Mouse (Mus musculus): ENCODE data around the gene Mest. TPM values are rescaled to one million over a fixed set of nuclear protein-coding genes. Genes with fewer than 3 reads are reported as not detected.

Mest gene
- polyA plus RNA-seq, 1 experiment = 7.6 TPM

DNA sequence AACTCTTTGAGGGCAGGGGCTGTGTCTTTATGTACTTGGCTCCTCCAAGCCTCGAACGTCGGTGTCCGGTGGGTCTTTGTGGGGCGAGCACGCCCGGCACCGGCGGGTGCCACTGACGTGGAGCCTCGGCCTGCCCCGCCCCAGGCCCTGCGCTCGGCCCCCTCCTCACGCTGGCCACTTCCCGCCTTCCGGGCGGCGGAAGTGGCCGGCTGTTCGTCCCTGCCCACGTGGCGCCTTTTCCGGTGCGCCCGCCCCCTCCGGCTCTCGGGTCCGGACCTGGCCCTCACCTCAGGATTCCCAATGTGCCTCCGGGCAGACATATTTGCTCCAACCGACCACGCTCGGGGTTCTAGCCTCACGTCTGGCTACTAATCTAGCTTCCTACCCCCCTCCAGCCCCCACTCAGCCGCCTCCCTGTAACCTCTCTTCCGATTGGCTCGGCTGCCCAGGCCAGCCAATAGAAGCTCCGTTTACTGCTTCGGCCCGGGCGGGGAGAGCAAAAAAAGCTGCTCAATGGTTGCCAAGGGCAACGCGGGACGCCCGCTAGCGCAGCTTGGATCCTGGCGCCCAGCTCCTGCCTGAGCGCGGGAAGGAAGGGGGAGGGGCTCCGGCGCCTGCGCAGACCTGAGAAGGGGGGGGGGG lies 29.9 kb upstream of the Mest start, which contains the start of gene Cep41:
Cep41 (minus strand) TSS at position 400 of the 642 bp plus-strand sequence.
- WGBS = under 1% methylated on average over 52 of the region's 52 CpGs
- H3K27ac ChIP-seq (ENCODE audit: insufficient read depth, low read length) = peak within 1 kb of the TSS; percentile 74

DNA sequence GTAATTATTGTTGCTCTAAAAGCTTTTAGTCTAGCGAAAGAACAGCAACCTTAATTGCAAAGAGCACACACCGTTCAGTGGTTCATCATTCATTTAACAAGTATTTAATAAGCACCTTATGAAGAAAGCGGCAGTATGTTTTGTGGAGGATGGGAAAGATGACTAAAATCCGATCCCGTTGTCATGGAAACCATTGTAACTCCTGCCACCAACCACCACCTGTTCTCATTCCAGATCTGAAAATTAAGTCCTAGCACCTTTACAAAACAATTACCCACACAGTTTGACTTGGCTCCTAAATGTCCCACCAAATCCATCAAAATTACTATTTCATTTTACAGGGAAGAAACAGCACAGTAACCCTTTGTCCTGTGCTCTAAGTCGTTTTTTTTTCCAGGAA lies 29.1 kb upstream of the Mest start:
- 64% methylated on average over 6 of the region's 6 CpGs for WGBS
- no peak overlapping the region for H3K4me3 ChIP-seq (ENCODE audit: extremely low read depth, insufficient read depth, insufficient read length)
- TF ChIP-seq CTCF (IDR thresholded peaks at IDR 0.05; ENCODE audit: extremely low read depth, insufficient read depth, insufficient read length, insufficient replicate concordance) (no peak), POLR2A (IDR thresholded peaks at IDR 0.05; ENCODE audit: low read depth, low read length) (no peak)
- DNase-seq (ENCODE audit: low read depth in 1 of 2, low spot score in 2 of 2) = no peak
- no peaks in the 10 kb centered on the region for H3K36me3 ChIP-seq (ENCODE audit: control insufficient read depth, insufficient read depth, low read length)
- no peak overlapping the region for H3K27ac ChIP-seq (ENCODE audit: insufficient read depth, low read length)
- peaks cover 5% of the 10 kb centered on the region; the same call in 1 of the 2 replicates for H3K4me1 ChIP-seq (ENCODE audit: control insufficient read depth, insufficient read depth, insufficient read length)
- H3K27me3 ChIP-seq (ENCODE audit: control insufficient read depth, insufficient read depth, low read length) = no peaks in the 10 kb centered on the region

More for the DNA sequence above, 29.9 kb upstream of the Mest start, which contains the start of gene Cep41:
- peak; percentile 79 to 84 for DNase-seq (ENCODE audit: low read depth in 1 of 2, low spot score in 2 of 2)
- peaks cover 5% of the 10 kb centered on the region; the same call in 1 of the 2 replicates for H3K4me1 ChIP-seq (ENCODE audit: control insufficient read depth, insufficient read depth, insufficient read length)
- H3K27me3 ChIP-seq (ENCODE audit: control insufficient read depth, insufficient read depth, low read length) = no peaks in the 10 kb centered on the region
- no peaks in the 10 kb centered on the region for H3K36me3 ChIP-seq (ENCODE audit: control insufficient read depth, insufficient read depth, low read length)
- TF ChIP-seq CTCF (IDR thresholded peaks at IDR 0.05; ENCODE audit: extremely low read depth, insufficient read depth, insufficient read length, insufficient replicate concordance) (no peak), POLR2A (IDR thresholded peaks at IDR 0.05; ENCODE audit: low read depth, low read length) (peak; percentile 0; the same call in 1 of the 2 replicates)
- peak within 1 kb of the TSS; percentile 92 for H3K4me3 ChIP-seq (ENCODE audit: extremely low read depth, insufficient read depth, insufficient read length)

DNA sequence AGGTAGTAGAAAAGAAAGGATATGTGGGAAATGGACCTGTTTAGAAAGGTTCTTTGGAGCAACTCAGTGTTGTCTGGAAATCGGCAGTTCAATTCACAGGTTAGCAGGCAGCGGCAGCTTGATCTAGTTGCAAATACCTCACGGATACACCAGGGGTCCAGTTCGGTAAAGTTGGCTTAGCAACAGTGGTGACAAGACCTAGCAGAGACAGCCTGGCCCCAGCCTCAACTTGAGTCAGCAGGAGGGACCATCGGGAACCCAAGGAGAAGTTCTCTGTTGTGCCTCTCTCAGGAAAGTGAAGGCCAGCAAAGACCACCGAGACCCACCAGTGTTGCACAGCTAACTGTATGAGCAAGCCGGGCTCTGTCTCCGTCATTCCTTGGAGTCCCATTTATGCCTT lies 28.2 kb upstream of the Mest start:
- Histone ChIP-seq H3K4me3 (ENCODE audit: extremely low read depth, insufficient read depth, insufficient read length) (no peak overlapping the region), H3K36me3 (ENCODE audit: control insufficient read depth, insufficient read depth, low read length) (no peaks in the 10 kb centered on the region), H3K27me3 (ENCODE audit: control insufficient read depth, insufficient read depth, low read length) (no peaks in the 10 kb centered on the region), H3K27ac (ENCODE audit: insufficient read depth, low read length) (no peak overlapping the region), H3K4me1 (ENCODE audit: control insufficient read depth, insufficient read depth, insufficient read length) (peaks cover 5% of the 10 kb centered on the region; the same call in 1 of the 2 replicates)
- 93% methylated on average over 8 of the region's 8 CpGs for WGBS
- TF ChIP-seq CTCF (IDR thresholded peaks at IDR 0.05; ENCODE audit: extremely low read depth, insufficient read depth, insufficient read length, insufficient replicate concordance) (no peak), POLR2A (IDR thresholded peaks at IDR 0.05; ENCODE audit: low read depth, low read length) (no peak)
- DNase-seq (ENCODE audit: low read depth in 1 of 2, low spot score in 2 of 2) = no peak

DNA sequence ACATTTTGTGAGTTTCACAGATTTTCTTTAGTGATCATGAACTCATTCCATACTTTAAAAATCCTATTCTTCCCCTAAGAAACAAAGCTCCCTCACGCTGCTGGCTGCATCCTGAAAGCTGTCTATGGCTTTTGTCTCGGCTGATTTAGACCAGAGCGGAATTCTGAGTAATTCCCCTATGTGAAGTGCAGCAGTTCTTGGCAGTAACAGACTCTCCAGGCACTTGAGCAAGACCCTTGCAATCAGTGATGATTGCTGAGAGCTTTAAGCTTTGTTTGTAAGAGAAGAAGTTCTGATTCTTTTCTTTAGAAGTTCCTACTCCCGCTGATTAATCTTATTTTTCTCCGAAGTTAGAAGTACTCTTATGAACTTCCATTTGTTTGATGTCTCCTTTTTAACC lies 25.9 kb upstream of the Mest start:
- H3K4me3 ChIP-seq (ENCODE audit: extremely low read depth, insufficient read depth, insufficient read length) = no peak overlapping the region
- no peak for DNase-seq (ENCODE audit: low read depth in 1 of 2, low spot score in 2 of 2)
- H3K27me3 ChIP-seq (ENCODE audit: control insufficient read depth, insufficient read depth, low read length) = no peaks in the 10 kb centered on the region
- H3K4me1 ChIP-seq (ENCODE audit: control insufficient read depth, insufficient read depth, insufficient read length) = peaks cover 5% of the 10 kb centered on the region; the same call in 1 of the 2 replicates
- 81% methylated on average over 5 of the region's 5 CpGs for WGBS
- H3K27ac ChIP-seq (ENCODE audit: insufficient read depth, low read length) = no peak overlapping the region
- TF ChIP-seq CTCF (IDR thresholded peaks at IDR 0.05; ENCODE audit: extremely low read depth, insufficient read depth, insufficient read length, insufficient replicate concordance) = no peak
- no peak for TF ChIP-seq POLR2A (IDR thresholded peaks at IDR 0.05; ENCODE audit: low read depth, low read length)
- H3K36me3 ChIP-seq (ENCODE audit: control insufficient read depth, insufficient read depth, low read length) = no peaks in the 10 kb centered on the region

DNA sequence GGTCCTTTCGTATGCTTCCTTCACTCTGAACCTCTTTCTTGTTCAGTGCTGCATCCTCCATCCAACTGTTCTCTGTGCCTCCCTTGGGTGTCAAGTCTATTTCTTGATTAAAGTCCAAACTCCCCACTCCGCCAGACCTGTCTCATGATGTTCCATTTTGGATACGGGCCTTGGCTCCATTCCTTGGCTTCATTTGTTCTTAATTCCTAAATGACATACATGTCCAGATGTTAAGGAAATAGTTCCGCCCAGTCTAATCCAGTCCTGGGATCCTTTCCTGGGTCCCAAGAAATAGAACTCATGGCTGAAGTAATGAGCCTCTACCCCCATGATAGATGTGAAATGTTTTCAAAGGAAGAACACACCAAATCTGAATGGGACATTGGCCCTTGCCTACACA lies 25.3 kb upstream of the Mest start:
- H3K4me3 ChIP-seq (ENCODE audit: extremely low read depth, insufficient read depth, insufficient read length) = no peak overlapping the region
- WGBS = 91% methylated on average over 4 of the region's 4 CpGs
- no peak for DNase-seq (ENCODE audit: low read depth in 1 of 2, low spot score in 2 of 2)
- peaks cover under 1% of the 10 kb centered on the region; the same call in 1 of the 2 replicates for H3K4me1 ChIP-seq (ENCODE audit: control insufficient read depth, insufficient read depth, insufficient read length)
- TF ChIP-seq CTCF (IDR thresholded peaks at IDR 0.05; ENCODE audit: extremely low read depth, insufficient read depth, insufficient read length, insufficient replicate concordance) (no peak), POLR2A (IDR thresholded peaks at IDR 0.05; ENCODE audit: low read depth, low read length) (no peak)
- H3K36me3 ChIP-seq (ENCODE audit: control insufficient read depth, insufficient read depth, low read length) = no peaks in the 10 kb centered on the region
- H3K27ac ChIP-seq (ENCODE audit: insufficient read depth, low read length) = no peak overlapping the region
- no peaks in the 10 kb centered on the region for H3K27me3 ChIP-seq (ENCODE audit: control insufficient read depth, insufficient read depth, low read length)

DNA sequence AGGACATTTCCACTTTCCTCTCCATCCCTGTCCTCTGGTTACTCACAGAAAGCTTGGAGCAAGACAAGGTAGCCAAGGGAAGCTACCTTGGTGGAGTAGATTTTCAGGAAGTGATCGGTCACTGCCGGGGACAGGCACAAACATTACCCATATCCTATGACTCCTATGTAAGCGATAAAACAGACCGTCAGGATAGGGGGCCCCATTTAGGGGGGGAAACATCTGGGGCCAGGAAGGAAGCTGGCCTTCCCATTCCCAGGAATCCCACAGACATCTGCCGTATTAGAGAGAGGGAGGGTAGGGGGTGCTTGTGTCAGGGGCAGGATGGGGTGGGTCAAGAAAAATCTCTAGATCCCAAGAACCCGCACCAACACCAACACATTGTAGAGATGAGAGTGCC lies 23.2 kb upstream of the Mest start:
- Histone ChIP-seq H3K27me3 (ENCODE audit: control insufficient read depth, insufficient read depth, low read length) (no peaks in the 10 kb centered on the region), H3K4me1 (ENCODE audit: control insufficient read depth, insufficient read depth, insufficient read length) (no peaks in the 10 kb centered on the region), H3K27ac (ENCODE audit: insufficient read depth, low read length) (no peak overlapping the region), H3K36me3 (ENCODE audit: control insufficient read depth, insufficient read depth, low read length) (no peaks in the 10 kb centered on the region), H3K4me3 (ENCODE audit: extremely low read depth, insufficient read depth, insufficient read length) (no peak overlapping the region)
- TF ChIP-seq CTCF (IDR thresholded peaks at IDR 0.05; ENCODE audit: extremely low read depth, insufficient read depth, insufficient read length, insufficient replicate concordance) = no peak
- 30% methylated on average over 6 of the region's 6 CpGs for WGBS
- DNase-seq (ENCODE audit: low read depth in 1 of 2, low spot score in 2 of 2) = no peak

DNA sequence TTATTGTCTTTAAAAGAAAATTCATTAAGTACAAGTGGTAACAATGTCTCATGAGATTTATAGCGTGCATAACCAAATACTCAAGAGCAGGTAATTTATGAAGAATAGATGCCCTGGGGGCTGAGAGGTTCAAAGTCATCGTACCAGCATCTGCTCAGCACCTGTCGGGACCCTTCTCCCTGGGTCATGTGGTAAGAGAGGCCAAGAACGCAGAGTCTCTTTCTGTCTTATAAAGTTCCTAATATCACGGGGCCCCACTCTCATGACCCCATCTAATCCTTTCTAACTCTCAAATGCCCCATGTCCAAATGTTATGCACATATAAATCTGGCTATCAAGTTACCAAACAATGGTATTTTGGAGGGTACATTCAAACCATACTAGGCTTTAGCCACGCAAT lies 20.5 kb upstream of the Mest start:
- H3K27me3 ChIP-seq (ENCODE audit: control insufficient read depth, insufficient read depth, low read length) = no peaks in the 10 kb centered on the region
- no peaks in the 10 kb centered on the region for H3K36me3 ChIP-seq (ENCODE audit: control insufficient read depth, insufficient read depth, low read length)
- no peak overlapping the region for H3K27ac ChIP-seq (ENCODE audit: insufficient read depth, low read length)
- TF ChIP-seq POLR2A (IDR thresholded peaks at IDR 0.05; ENCODE audit: low read depth, low read length) (no peak), CTCF (IDR thresholded peaks at IDR 0.05; ENCODE audit: extremely low read depth, insufficient read depth, insufficient read length, insufficient replicate concordance) (no peak)
- DNase-seq (ENCODE audit: low read depth in 1 of 2, low spot score in 2 of 2) = no peak
- H3K4me1 ChIP-seq (ENCODE audit: control insufficient read depth, insufficient read depth, insufficient read length) = no peaks in the 10 kb centered on the region
- H3K4me3 ChIP-seq (ENCODE audit: extremely low read depth, insufficient read depth, insufficient read length) = no peak overlapping the region
- 93% methylated on average over 6 of the region's 6 CpGs for WGBS
